Mouse (Mus musculus) retina, embryonic 14.5 days (tissue): ENCODE results near the gene Mob4.

Experiments used
- DNase-seq: peaks from one replicate; pipeline ENCODE4 v3.0.0-alpha.2; 2015; ENCODE audit warnings: low spot score

Gene Mob4

DNA sequence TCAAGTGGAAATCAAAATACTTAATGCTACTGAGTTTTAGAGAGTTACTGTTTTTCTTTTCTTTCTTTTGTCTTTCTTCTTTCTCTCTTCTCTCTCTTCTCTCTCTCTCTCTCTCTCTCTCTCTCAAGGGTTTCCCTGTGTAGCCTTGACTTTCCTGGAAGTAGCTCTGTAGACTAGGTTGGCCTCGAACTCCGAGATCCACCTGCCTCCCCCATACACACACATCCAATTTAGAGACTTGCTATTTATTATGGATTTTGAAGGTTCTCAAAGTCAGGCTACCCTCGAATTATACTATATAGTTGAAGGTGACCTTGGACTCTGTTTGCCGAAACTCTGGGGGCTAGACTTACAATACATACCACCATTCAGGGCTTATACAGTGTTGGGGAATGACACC lies 1.3 kb downstream of the Mob4 start:
- DNase-seq, result no peak

DNA sequence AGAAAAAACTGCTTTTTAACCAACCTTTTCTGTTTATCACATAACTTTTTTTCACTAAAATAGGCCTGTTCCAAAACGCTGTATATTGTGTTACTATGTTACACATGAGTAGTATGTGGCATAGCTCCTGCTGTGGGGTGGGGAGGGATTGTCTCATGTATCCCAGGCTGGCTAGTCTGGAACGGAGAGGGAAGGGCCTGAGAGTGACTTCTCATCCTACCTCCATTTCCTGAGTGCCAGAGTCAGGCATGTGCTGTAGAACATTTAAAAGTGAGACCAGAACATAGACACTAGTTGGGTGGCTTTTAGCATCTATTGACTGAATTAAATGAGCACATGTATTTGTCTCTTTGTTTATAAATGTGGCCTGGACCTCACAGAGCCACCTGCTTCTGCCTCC lies 2.1 kb downstream of the Mob4 start:
- DNase-seq, result no peak

- no peak for DNase-seq
Observed at GRCm38 (mm10) chr1:55134301-55134700, 3.3 kb downstream of the Mob4 start.

- DNase-seq, result no peak
Observed at GRCm38 (mm10) chr1:55135846-55136245, 4.8 kb downstream of the Mob4 start.

- no peak for DNase-seq
Observed at GRCm38 (mm10) chr1:55144338-55144737, 13.3 kb downstream of the Mob4 start.

- no peak for DNase-seq
Observed at GRCm38 (mm10) chr1:55145556-55145955, 14.5 kb downstream of the Mob4 start.

- DNase-seq, result no peak
Observed at GRCm38 (mm10) chr1:55157329-55157728, 26.3 kb downstream of the Mob4 start.

DNA sequence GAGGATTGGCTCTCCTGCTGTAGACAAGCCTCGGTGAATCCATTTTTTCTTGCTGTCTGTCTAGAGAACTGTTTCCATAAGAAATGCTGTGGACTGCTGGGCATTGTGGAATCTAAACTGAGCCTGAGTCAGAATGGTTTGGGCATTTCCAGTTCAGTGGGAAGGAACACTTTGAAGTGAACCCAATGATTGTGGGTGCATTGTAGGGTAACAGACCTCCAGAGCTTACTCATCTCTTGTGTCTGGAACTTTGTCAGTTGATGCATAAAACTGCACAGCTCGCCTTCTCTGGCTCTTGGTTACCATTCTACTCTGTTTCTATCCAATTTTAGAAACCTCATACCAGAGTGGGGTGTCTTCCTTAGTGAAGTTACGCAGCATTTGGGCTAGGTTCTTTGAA lies 27.2 kb downstream of the Mob4 start:
- DNase-seq, result no peak

GRCm38 (mm10) chr1:55158821-55159220 lies 27.8 kb downstream of the Mob4 start:
- no peak for DNase-seq

DNA sequence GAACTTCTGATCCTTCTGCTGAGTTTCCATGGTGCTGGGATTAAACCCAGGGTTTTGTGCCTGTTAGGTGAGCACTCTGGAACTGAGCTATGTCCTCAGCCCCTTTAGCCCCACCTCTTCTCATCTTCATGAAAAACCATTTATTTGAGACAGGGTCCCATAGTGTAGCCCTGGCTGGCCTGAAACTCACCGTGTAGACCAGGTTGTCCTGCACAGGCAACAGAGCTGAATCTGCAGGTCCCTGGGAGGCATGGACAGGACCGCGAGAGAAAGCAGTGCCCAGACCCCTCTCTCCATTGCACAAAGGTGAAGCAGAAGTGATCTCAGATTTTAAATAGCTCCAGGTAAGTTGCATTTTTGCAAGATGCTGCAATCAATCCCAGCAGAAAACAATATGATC lies 29.2 kb downstream of the Mob4 start:
- no peak for DNase-seq

GRCm38 (mm10) chr1:55160831-55161638 lies 30.0 kb downstream of the Mob4 start:
- DNase-seq, result no peak

DNA sequence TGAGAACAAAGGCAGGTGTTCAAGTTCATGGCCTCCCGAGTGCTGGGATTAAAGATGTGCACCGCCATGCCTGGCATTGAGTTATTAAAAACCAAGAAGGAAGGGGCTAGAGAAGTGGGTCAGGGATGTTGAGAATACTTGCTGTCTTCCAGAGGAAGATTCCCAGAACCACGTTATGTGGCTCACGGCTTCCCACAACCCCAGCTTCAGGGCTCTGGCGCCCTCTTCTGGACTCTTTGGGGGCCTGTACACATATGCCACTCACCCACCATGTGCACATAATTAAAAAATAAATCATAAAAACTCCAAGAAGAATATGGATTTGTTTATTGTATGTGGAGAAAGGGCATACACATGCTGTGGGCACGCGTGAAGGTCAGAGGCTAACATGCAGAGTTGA lies 30.9 kb downstream of the Mob4 start:
- peak; percentile 25 for DNase-seq

DNA sequence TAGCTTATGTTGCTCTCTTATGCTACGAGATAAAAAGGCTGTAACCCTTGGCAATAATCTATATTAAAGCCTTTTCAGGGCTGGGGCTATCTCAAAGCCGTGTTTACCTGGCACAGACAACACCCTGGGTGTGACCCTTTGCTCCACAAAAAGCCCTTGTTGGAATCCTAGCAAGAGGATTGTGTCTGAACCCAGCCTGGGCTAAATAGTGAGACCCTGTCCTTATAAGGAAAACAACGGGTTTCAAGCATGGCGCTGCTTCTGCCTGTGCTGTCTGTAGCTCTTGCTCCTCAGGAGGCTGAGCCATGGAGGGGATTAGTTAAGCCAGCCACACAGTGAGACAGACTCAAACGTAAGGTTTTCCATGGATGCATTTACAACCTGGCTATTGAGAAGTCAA lies 31.8 kb downstream of the Mob4 start:
- no peak for DNase-seq

DNA sequence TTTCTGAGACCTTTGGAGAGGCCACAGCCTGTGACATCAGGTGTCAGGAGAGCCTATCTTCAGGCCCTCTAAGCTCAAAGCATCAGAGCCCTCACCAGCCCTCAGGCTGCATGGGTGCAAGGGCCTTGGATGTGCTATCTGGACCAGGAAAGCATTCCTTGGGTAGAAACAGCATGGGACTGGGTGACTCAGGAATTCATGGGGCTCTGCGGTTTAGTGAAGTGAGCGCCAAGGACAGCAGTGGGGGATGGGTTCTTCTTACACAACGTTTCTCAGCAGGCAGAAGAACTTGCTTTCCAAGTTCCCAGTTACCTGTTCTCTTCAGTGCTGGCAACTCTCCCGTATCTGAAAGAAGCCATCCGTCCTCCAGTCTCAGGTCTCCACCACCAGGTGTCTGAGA lies 33.0 kb downstream of the Mob4 start:
- no peak for DNase-seq

GRCm38 (mm10) chr1:55167560-55167959 lies 36.5 kb downstream of the Mob4 start:
- DNase-seq, result no peak

- DNase-seq, result no peak
Observed at GRCm38 (mm10) chr1:55168591-55168990, 37.6 kb downstream of the Mob4 start.

- no peak for DNase-seq
Observed at GRCm38 (mm10) chr1:55171361-55172325, 40.6 kb downstream of the Mob4 start.

DNA sequence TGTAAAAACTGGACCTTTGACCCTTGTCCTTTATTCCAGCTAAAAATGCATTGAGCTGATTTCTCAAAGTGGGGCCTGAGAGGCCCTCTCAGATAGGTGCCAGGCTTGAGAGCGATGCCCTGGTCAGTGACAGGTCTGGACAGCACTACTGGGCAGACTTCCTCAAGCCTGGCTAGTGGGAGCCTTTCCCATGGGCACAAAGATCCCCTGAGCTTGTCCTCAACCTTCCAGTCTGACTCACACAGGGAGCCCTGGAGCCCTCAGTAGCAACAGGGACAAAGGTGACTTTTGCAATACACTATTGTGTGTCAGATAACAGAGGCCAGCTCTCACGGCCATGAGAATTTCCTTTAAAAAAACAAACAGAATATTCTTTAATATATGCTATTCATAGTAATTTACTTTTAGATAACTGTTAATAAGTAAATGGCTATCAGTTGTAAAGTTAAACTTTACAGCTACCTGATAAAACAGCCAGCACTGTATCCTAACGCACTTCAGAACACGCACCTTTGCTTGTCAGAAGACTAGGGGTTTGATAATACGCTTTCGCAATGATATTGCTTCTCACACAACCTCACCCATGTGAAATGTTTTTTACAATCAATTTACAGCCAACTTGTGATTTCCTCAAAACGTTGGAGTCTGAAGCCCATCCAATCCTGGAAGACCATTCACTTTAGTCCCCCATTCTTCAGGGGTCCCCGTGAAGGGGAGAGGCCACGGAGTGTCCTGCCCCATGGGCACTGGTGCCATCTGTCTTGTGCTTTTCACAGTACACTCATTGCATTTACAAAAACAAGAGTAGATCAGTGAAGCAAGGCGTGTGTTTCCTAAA lies 42.9 kb downstream of the Mob4 start:
- no peak for DNase-seq

DNA sequence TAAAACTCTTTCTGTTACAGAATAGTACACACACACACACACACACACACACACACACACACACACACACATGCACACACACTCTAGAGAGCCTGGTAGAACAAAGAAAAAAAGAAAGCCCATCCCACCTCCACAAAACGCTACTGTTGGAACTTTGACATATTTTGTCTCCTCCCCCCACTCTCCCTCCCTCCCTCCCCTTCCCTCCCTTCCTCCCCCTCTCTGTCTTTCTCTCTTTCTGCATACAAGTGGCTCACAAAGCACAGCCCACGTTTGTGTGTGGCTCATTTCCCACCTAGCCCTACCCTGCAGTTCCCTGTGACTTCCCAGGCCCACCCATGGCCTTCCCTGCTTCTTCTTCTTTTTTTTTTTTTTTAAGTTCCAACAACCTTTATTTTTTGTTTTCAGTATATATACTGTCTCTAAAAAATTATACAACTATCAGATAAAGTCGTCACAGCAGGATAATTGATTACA lies 43.6 kb downstream of the Mob4 start:
- no peak for DNase-seq

- no peak for DNase-seq
Observed at GRCm38 (mm10) chr1:55179917-55180566, 49.0 kb downstream of the Mob4 start.

DNA sequence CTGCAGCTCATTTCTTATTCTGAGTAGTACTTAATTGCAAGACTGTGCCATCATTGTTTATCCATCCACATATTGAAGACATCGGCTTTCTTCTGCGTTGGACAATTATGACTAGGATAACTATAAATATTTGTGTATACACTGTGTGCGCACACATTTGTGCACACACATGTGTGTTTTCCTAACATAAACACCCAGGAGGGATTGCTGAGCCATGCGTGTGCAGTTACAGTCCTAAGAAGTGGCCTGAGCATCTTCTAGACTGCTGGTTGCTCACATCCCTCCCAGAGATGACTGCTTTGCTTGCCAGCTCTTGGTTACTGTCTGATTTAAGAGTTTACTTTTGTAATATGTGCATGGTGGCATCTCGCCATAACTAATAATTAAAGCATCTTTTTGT lies 51.4 kb downstream of the Mob4 start:
- no peak for DNase-seq

GRCm38 (mm10) chr1:55185718-55186117 lies 54.7 kb downstream of the Mob4 start:
- DNase-seq, result no peak
